In the genomic region with DNA sequence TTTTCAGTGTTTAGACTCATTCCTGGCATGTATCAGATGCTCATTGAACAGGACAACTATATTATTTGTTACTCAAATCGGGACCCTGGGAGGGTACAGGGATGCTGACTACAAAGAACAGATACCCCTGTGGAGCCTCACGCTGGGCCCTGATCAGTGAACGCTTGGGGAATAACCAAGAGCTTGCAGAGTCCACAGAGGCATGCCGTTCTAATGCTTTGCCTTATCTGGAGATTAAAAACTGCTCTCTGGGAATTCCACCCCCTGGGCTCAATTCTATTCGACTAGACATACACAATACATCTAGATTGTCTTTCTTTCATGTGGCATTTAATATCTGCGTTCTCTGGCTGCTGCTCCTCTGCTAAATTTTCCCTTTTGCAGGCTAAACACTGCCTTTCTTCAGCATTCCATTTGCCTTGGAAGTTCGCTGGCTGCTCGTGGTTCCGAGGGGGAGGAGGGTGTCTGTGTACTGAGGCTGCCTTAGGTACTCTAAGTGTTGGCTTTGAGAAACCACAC, we compare ENCODE assay signal across 20 mouse cellular contexts.
DNase-seq lines count a peak whose midpoint lies in the region; ATAC-seq lines count a peak whose summit lies in the region.
"Had no signal": no experiment of that assay in that cellular context is flagged by ENCODE, and none has a peak within 500 bp of the region (broad histone marks: within the 10 kb centered on the region; RNA-seq: fewer than 3 reads in every experiment).

No protein-coding gene starts in this region.

- DNase-seq in heart, adult 9 months (ENCODE audit: low spot score in 2 of 2), result no peak
- peak; percentile 81 for DNase-seq in midbrain, embryonic 11.5 days (ENCODE audit: low spot score, missing footprints)
- no peak for DNase-seq in thymus, postnatal 10 days (ENCODE audit: low spot score in 2 of 2)
- DNase-seq: adrenal gland, adult 8-10 months; adrenal gland, postnatal 36 days; cerebellum, adult 11 months; cerebellum, adult 8-10 months; cerebellum, postnatal 14 days; gastrocnemius, postnatal 36 days; heart, adult 2 months; heart, postnatal 14 days; kidney, adult 8-10 months had no signal

- H3K4me3 ChIP-seq in heart, embryonic 13.5 days, result no peak overlapping the region
- H3K4me3 ChIP-seq in midbrain, embryonic 11.5 days (ENCODE audit: low read depth, low read length), result no peak overlapping the region
- H3K4me3 ChIP-seq in midbrain, embryonic 13.5 days (replicated peaks), result no peak overlapping the region
- no peak overlapping the region for H3K4me3 ChIP-seq in embryonic facial prominence, embryonic 13.5 days
- H3K4me3 ChIP-seq: forebrain, embryonic 12.5 days; heart, adult 2 months; heart, embryonic 15.5 days had no signal

- no peaks in the 10 kb centered on the region for H3K36me3 ChIP-seq in heart, embryonic 13.5 days
- no peaks in the 10 kb centered on the region for H3K36me3 ChIP-seq in midbrain, embryonic 11.5 days (ENCODE audit: control insufficient read depth, insufficient read depth, low read length)
- H3K36me3 ChIP-seq in midbrain, embryonic 13.5 days, result no peaks in the 10 kb centered on the region
- H3K36me3 ChIP-seq in embryonic facial prominence, embryonic 13.5 days, result no peaks in the 10 kb centered on the region
- H3K36me3 ChIP-seq: forebrain, embryonic 12.5 days; heart, embryonic 15.5 days had no signal

- no peak for ATAC-seq in heart, embryonic 13.5 days (ENCODE audit: extremely low read depth, insufficient number of reproducible peaks, low FRiP score, low TSS enrichment)
- ATAC-seq in midbrain, embryonic 11.5 days (ENCODE audit: low FRiP score), result no peak
- no peak for ATAC-seq in midbrain, embryonic 13.5 days
- no peak for ATAC-seq in embryonic facial prominence, embryonic 13.5 days (ENCODE audit: insufficient number of reproducible peaks, insufficient read depth, low FRiP score, low TSS enrichment, low read depth)
- ATAC-seq: forebrain, embryonic 16.5 days; intestine, postnatal 0 days had no signal

- no peak overlapping the region for H3K9ac ChIP-seq in heart, embryonic 13.5 days
- H3K9ac ChIP-seq in midbrain, embryonic 11.5 days (ENCODE audit: low read length), result no peak overlapping the region
- no peak overlapping the region for H3K9ac ChIP-seq in midbrain, embryonic 13.5 days (replicated peaks)
- H3K9ac ChIP-seq in embryonic facial prominence, embryonic 13.5 days, result no peak overlapping the region
- H3K9ac ChIP-seq: forebrain, embryonic 12.5 days; heart, embryonic 15.5 days; hindbrain, embryonic 14.5 days had no signal

- no peaks in the 10 kb centered on the region; the same call in 1 of the 2 replicates for H3K27me3 ChIP-seq in heart, embryonic 13.5 days (replicated peaks)
- H3K27me3 ChIP-seq in midbrain, embryonic 11.5 days (ENCODE audit: control insufficient read depth, insufficient read depth, low read length), result no peaks in the 10 kb centered on the region
- 0 out of 2 replicates have a peak, but pooled peaks cover 8% of the 10 kb centered on the region for H3K27me3 ChIP-seq in midbrain, embryonic 13.5 days
- H3K27me3 ChIP-seq in embryonic facial prominence, embryonic 13.5 days, result peaks cover 3% of the 10 kb centered on the region

- WGBS in heart, embryonic 13.5 days, result 31% methylated on average over 9 of the region's 9 CpGs
- WGBS in midbrain, embryonic 11.5 days, result 13% methylated on average over 9 of the region's 9 CpGs
- WGBS in midbrain, embryonic 13.5 days, result 10% methylated on average over 9 of the region's 9 CpGs
- WGBS in embryonic facial prominence, embryonic 13.5 days, result 14% methylated on average over 9 of the region's 9 CpGs

- peaks cover 21% of the 10 kb centered on the region for H3K4me1 ChIP-seq in heart, embryonic 13.5 days
- H3K4me1 ChIP-seq in midbrain, embryonic 11.5 days (ENCODE audit: control insufficient read depth, insufficient read depth, low read length), result no peaks in the 10 kb centered on the region
- peaks cover 9% of the 10 kb centered on the region for H3K4me1 ChIP-seq in midbrain, embryonic 13.5 days (replicated peaks)
- peaks cover 39% of the 10 kb centered on the region for H3K4me1 ChIP-seq in embryonic facial prominence, embryonic 13.5 days

- H3K27ac ChIP-seq in heart, embryonic 13.5 days (replicated peaks), result no peak overlapping the region
- H3K27ac ChIP-seq in midbrain, embryonic 11.5 days (ENCODE audit: low read depth, low read length), result no peak overlapping the region
- H3K27ac ChIP-seq in midbrain, embryonic 13.5 days, result no peak overlapping the region
- peak overlapping the region; percentile 28; the same call in 1 of the 2 replicates for H3K27ac ChIP-seq in embryonic facial prominence, embryonic 13.5 days
- H3K27ac ChIP-seq: forebrain, embryonic 12.5 days; heart, adult 2 months; heart, embryonic 15.5 days; hindbrain, embryonic 14.5 days had no signal

- H3K9me3 ChIP-seq in heart, embryonic 13.5 days, result no peaks in the 10 kb centered on the region
- no peaks in the 10 kb centered on the region for H3K9me3 ChIP-seq in midbrain, embryonic 11.5 days (ENCODE audit: control insufficient read depth, low read length)
- no peaks in the 10 kb centered on the region for H3K9me3 ChIP-seq in midbrain, embryonic 13.5 days
- no peaks in the 10 kb centered on the region for H3K9me3 ChIP-seq in embryonic facial prominence, embryonic 13.5 days
- H3K9me3 ChIP-seq: forebrain, embryonic 12.5 days; heart, embryonic 15.5 days had no signal

- H3K4me2 ChIP-seq in heart, embryonic 13.5 days, result peak overlapping the region; percentile 7; the same call in 1 of the 2 replicates
- no peak overlapping the region for H3K4me2 ChIP-seq in midbrain, embryonic 11.5 days
- no peak overlapping the region for H3K4me2 ChIP-seq in midbrain, embryonic 13.5 days (replicated peaks)
- no peak overlapping the region; the same call in 1 of the 2 replicates for H3K4me2 ChIP-seq in embryonic facial prominence, embryonic 13.5 days
- H3K4me2 ChIP-seq: forebrain, embryonic 12.5 days; heart, embryonic 15.5 days; hindbrain, embryonic 14.5 days had no signal
